Mouse (Mus musculus): ENCODE results near the gene AW011738.

Gene AW011738

DNA sequence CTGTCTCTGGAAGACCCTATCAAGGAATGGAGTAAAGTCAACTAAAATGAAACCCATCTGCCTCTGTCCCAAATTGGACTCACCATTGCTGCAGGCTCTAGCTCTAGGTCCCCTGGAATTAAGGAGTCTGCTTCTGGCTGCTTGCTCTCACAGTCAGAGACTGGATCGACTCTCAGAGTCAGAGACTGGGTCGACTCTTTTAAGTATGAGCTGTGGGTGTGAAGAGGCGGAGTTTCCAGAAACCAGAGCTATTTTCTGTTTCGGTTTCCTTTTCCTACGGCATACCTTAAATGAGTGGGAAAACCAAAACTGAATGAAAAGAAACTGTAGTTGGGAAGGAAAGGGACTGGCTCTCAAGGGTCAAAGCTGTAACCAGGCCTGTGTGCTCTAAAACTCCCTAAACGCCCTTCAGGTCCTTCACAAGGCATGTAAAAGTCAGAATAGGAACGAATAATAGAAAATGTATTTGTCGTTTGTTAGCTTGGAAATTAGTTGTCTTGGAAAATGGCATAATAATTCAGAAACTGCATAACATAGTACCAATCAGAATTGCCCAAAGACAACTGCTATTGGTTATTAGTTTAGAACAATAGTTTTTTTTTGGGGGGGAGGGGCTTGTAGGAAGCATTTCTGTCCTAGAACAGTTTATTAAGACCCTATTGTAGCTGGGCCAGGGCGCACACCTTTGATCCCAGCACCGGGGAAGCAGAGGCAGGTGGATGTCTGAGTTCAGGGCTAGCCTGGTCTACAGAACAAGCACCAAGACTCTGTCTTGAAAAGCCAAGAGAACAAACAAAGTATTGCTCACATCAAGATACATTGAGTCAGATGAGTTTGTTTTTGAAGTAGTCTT, 2.3 kb upstream of the AW011738 start, which contains the start of gene Isg15:
TSS of gene Isg15 (minus strand) at position 196 of the 853 bp plus-strand sequence.
- in situ Hi-C loops (cut with MseI, MboI) = no loop called here

DNA sequence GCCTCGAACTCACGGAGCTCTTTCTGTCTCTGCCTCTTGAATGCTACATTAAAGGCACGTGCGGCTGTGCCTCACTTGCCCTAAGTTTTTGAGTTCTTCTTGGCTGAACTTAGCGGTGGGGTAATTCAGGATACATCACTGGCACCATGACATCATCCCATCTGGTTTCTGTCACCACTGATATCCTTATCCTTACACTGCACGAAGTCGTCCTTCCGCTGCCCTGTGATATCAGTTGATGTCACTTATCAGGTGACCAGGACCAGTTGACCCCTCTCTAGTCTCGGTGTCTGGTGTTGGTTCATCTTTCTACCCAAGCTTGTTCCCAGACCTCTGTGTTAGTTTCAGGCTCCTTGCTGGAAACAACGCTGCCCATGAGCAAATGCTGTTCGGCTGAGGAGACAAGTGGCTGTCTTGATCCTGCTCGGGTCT, 626 bp upstream of the AW011738 start:
- in situ Hi-C loops (cut with MseI, MboI) = no loop called here

DNA sequence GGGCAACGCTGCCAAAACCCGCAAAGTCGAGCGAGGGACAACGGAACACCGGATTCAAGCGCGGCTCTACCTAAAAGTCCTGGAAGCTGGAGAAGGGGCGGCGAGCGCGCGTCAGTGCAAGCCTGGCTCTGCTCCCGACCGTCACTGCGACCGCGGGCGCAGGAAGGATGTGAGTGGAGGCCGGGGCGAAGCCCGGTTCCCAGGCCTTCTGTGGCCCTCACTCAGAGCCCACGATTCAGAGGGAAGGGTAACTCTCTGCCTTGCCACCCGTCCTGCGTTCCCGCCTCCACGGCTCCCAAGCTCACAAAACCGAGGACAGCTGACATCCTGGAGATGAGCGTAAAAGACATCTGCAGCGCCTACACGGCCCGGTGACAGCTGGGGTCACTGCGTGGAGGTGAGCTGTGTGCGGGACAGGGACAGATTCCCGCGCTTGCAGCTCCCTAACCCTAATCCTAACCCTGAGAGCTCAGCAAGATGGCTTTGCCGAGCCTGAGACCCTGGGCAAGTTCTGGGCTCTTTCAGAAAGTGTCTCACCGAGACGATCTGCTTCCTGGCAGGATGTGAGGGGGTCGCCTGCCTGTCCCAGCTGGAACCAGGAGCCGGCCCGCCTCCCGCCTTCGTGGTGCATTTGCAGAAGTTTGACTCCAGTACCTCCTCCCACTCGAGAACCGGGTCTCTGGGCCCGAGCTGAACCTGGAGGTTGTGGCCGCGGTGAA, 468 bp downstream of the AW011738 start:
- in situ Hi-C loops (cut with MseI, MboI) = no loop called here

DNA sequence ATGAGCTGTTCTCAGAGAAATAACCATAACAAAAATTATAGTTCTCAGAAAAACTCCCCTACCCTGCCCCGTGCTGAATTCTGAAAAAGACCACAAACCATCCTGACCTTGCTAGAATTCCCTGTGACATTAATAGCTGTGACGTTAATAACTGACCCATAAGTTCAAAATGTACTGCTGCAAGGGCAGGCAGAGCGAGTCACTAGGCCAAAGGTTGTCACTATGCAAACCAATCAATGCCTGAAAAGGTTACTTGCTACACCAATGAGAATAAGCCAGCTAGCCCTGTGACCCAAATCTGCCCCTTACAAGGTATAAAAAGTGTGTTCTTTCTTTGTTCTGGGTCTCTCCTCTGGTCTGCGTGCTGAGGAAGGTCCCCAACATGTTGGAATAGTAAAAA, 5.8 kb downstream of the AW011738 start:
- in situ Hi-C loops (cut with MseI, MboI) = no loop called here

DNA sequence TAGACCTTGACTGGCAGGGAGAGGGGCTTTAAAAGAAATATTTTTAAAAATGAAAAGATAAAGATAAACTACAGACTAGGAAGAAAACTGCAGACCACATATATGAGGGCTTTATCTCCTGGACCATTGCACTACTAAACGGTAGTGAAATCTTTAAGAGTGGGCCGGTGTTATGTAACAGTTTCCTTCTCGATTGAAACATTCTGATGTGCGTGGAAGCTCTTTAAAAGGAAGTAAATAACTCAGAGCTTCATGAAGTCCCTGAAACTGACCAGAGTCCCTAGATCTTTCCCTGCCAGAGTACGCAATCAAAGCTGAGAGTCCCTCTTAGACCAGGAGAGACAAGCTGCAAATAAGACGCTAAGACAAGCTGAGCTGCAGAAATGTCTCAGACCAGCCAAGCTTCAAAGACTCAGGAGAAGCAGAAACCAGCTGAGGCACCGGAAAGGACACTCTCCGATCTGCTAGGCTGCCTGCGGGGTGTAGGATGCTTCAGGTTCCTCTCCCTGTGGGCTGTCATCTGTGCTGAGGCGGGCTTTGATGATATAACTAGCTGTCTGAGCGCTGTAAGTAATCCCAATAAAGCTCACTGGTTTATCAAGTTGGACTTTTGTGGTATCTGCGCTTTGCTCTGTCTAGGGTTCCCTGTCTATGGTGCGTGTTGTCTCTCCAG, 7.0 kb downstream of the AW011738 start:
- in situ Hi-C loops (cut with MseI, MboI) = no loop called here

DNA sequence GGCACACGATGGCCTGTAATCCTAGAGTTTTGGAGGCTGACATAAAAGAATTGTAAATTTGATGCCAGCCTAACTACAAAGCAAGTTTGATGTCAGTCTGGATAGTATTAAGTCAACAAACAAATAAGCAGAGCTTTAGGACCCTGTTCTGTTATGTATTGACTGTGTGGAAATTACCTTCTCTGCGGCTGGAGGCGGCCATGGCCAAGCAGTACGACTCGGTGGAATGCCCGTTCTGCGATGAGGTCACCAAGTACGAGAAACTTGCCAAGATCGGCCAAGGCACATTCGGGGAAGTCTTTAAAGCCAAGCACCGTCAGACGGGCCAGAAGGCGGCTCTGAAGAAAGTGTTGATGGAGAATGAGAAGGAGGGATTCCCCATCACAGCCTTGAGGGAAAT, 10.0 kb downstream of the AW011738 start:
- in situ Hi-C loops (cut with MseI, MboI) = no loop called here

DNA sequence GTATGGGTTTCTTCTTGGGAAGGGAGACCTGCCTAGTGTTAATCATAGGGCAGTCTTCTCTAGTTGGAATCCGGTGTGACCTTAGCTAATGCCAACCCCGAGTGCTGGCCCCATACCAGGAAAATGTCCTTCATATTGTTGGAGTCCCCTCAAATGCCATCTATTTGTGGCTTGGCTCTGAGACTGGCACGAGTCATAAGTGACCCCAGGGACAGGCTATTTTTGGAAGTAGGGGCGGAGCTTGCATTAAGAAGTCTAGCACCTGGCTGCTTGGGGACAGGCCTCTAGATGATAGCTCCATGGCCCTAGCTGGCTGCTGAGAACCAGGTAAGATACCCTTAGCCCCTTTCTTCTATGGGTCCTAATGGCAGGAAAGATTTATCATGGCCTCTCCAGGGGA, 12.5 kb downstream of the AW011738 start, which contains the start of gene Perm1:
TSS of gene Perm1 (plus strand) at position 220 of the 400 bp plus-strand sequence.
- in situ Hi-C loops (cut with MseI, MboI) = no loop called here

DNA sequence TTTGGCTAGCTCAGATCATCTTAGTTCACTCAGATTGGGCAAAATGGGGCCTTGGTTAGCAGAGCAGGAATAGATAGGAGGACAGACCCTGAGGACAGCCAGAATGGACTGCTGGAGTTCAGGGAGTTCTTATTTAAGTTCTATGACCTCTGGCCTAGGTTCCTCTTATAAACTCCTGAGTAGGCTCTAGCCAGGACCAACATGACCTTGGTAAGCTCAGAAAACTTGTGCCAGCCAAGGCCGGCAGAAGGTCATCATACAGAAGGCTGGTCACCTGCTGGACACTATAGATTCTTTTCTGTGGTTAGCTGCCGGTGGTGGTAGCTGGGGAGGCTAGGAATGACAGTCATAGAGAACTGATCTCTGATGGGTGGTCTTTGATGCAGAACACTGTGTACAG, 13.1 kb downstream of the AW011738 start:
- in situ Hi-C loops (cut with MseI, MboI) = no loop called here

DNA sequence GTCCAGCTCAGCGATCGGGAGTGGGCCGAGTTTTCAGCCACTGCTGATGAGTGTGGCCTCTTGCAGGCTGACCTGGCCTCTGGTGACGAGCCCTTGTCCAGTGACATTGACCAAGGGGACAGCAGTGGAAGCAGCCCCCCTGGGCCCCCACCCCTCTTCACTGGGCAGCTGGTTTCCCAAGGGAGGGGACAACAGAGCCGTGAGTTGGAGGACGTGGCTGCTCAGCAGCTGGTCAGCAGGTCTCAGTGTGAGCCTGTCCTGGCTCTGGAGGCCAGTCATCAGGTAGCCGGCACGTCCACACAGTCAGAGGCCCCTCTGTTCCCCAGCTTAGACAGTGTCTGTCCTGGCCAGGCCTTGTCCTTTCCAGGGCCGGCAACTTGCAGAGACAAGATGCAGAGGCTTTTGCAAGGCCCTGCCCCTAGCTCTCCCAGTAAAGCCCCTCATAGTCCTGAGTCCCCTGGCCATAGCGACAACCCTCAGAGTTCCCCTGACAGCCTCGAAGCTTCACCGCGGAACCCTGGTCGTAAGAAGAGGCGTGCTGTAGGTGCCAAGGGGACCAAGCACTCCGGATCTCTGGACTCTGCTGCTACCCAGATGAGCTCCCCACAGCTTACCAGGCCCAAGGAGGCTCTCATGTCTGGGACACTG, 14.0 kb downstream of the AW011738 start:
- in situ Hi-C loops (cut with MseI, MboI) = no loop called here

DNA sequence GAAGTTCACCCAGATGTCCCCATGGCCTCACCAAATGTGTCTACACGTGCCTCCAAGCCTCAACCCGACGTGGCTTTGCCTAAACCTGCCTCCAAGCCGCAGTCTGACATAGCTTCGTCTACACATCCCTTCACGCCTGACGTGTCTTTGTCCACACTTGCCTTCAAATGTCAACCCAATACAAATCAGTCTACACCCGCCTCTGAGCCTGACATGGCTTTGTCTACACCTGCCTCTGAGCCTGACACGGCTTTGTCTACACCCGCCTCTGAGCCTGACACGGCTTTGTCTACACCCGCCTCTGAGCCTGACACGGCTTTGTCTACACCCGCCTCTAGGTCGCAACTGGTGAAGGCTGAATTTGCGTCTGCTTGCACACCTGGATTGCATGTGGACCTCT, 14.7 kb downstream of the AW011738 start:
- in situ Hi-C loops (cut with MseI, MboI) = no loop called here

DNA sequence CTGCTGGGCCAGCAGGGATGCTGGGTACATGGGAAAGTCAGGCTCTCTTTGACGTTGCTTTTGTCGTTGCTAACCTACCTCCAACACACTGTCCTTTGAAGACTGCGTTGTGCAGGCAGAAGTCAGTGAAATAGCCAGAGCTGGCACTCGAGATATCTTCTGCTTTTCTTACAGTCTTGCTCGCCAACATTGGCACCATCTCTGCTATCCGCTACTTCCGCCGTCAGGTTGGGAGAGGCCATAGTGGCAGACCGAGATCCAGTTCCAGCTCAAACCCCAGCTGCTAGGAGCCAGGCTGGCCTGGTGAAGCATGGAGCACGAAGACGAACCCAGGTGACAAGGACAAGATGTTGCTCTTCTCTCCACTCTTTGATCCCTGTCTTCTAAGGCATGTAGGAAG, 16.8 kb downstream of the AW011738 start:
- in situ Hi-C loops (cut with MseI, MboI) = no loop called here

DNA sequence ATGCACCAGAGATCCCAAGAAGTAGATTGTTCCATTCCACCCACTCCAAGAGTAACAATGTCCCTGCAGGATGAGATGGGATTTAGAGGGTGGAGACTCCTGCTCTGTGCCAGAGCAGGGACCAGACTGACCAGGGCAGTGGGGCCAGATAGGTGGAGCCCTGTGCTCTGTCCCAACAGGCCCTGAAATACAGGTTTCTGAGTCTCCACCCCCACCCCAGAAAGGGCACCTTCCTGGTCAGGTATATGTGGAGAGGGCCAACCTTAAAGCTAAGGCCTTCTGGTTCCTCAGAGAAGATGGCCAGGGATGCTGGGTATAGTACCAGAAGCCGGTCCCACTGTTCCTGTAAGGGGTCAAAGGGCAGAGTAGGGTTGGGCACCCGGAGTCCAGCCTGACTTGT, 21.2 kb downstream of the AW011738 start:
- in situ Hi-C loops (cut with MseI, MboI) = no loop called here

DNA sequence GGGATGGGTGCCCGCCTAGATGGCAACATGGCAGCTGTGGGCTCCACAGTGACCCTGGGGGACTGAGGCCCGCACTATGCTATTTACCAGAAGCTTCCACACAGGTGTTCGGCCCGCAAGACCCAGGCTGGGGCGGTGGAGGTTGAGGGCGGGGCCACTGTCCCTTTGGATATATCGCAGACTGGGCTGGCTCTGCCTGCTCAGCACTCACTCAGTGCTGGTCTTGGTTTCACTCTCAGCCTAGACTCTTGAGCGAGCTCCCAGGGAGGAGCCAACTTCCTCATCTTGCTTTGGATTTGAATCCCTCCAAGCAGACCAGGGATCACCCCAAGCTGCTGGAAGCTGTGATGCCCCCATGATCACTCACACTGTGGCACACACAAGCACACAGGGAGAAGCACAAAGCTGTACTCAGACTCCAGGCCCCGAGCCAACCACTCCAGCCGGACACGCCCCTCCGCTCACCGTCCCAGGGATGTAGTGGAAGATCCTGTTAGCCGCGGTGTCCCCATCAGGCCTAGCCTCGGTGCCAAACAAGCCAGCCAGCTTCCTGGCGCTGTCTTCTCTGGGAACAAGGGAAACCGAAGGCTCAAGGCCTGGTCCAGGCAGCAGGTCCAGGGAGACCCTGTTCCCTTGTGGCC, 24.8 kb downstream of the AW011738 start:
- in situ Hi-C loops (cut with MseI, MboI) = no loop called here

DNA sequence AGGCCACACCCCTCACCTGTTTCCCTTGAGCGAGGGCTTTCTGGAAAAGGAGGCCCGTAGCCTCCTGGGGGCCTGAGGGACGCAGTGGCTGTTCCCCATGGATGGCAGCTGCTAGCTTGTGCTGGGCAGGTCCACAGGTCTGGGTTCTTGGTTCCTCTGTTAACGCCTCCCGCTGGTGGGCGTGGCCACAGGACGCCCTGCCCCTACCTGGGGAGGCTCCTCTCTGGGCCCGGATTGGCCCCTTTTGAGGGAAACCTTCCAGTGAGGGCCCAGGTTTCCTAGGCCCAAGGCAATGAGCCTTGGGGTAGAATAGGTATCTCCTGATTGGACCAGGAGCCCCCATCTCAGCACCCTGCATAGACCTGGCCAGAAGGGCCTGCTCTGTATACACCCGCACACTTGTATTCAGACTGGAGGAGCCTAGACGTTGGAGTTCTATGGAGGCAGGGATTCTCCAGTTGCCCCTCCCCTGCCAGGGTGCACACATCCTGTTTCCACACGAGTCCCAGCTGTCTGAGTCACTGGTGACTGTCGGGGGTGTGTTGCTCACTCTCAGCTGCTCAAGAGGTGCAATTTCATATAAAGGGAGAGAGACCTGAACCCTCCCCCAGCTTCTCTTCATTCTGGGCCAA, 25.4 kb downstream of the AW011738 start:
- in situ Hi-C loops (cut with MseI, MboI) = no loop called here

DNA sequence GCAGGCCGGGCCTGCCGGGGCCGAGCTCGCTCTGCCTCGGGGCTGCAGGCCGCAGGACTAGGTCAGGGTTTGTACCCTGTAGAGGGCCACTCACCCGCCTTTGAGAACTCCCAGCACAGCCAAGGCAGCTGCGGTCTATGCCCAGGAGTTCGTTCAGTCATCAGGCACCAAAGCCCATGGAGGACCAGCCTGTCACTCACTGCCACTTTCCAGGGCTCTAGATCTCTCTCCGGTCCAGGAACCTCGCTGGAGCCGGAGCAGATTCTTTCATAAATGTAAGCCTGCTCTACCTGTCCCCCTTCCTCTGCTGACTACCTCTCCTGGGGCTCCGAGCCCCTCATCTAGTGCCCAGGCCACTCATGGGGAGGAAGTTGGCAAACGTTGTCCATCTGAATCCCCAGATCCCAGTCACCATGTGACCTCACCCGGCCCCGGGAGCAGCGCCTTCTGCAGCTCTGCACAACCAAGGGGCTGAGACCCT, 31.0 kb downstream of the AW011738 start:
- in situ Hi-C loops (cut with MseI, MboI) = no loop called here

DNA sequence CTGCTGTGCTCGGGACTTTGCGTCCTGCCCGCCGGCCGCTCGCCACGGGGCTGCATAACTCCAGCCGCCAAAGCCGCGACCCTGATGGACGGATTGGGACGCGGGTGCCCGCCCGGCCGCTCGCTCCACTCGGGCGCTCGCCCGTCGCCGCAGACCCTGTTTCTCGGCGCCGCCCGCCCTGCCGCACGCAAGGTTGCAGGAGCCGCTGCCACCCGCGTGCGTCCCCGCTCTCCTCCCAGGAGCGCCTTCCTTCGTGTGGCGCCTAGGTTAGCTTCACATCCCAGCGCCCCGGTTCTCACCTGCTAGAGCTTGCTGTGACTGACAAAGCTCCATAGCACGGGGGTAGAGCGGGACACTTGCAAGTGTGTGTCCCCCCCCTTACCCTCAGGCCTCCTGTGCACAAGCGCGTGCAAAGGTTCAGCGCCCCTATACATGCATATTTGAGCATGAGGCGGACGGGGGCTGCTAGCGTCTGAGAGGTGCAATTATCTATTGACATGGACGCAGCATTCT, 31.7 kb downstream of the AW011738 start, which contains the start of gene Plekhn1:
TSS of gene Plekhn1 (minus strand) at position 157 of the 513 bp plus-strand sequence.
- in situ Hi-C loops (cut with MseI, MboI) = no loop called here

DNA sequence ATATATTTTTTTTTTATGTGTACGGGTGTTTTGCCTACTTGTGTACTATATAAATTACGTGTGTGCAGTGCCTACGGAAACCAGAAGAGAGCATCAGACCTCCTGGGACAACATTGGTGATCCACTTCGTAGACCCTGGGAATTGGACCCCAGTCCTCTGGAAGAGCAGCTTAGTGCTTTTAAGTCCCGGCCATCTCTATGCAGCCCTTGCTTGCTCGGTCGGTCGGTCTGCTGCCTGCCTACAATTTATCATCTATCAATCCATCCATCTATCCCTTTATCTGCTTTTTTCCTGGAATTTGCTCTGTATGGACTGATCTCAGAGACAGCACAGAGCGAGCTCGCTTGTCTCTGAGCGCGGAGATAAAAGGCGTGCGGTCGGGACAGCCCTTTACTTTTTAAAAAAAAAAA, 32.3 kb downstream of the AW011738 start:
- in situ Hi-C loops (cut with MseI, MboI) = no loop called here

DNA sequence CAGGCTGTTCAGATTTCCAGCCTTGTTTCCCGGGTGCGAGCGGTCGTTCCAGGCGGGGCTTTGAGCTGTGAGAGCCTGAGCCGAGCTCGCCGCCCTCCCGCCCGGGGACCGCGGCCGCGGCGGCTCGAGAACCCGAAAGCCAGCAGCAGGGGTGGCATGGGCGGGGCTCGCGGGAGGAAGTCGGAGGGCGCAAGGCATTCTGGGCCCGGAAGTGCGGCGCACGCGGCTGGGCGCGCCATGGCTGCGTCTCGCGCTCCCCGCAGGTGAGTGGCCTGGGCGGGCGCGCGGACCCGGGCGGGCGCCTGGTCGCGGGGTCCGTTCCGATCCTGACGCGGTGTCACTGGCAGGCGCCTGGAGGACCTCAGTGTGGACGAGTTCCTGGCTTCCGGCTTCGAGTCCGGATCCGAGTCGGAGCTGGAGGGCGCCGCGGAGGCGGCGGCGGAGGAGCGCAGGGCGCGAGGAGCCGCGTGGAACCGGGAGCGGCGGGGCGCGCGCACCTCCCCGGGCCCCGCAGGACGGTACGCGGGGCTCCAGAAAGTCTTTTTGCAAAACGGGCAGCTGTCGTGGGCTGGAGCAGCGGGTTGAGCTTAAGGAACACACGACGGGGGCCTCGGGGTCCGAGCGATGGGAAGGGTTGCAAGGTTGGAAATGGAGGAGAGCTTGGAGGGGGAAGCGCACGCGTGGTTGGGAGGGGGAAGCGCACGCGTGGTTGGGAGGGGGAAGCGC, 32.9 kb downstream of the AW011738 start, which contains the start of gene Noc2l:
TSS of gene Noc2l (plus strand) at position 203 of the 726 bp plus-strand sequence.
- in situ Hi-C loops (cut with MseI, MboI) = no loop called here

DNA sequence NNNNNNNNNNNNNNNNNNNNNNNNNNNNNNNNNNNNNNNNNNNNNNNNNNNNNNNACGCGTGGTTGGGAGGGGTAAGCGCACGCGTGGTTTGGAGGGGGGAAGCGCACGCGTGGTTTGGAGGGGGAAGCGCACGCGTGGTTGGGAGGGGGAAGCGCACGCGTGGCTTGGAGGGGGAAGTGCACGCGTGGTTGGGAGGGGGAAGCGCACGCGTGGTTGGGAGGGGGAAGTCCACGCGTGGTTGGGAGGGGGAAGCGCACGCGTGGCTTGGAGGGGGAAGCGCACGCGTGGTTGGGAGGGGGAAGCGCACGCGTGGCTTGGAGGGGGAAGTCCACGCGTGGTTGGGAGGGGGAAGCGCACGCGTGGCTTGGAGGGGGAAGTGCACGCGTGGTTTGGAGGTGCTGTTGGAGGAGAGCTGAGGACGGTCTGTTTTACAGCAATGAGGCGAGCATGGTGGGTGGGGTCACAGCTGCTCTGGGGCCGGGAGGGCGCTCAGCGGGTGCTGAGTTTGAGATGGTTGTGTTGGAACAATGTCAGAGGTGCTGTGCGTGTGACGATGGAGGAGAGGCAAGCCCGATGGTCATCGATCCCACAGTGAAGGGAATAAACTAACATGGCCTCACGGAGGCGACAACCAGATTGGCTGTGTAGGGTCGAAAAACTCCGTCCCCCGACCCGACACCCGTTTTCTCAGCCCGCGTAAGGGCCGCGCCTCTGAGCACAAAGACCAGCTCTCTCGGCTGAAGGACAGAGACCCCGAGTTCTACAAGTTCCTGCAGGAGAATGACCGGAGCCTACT, 33.7 kb downstream of the AW011738 start:
- in situ Hi-C loops (cut with MseI, MboI) = no loop called here
